Mouse (Mus musculus): ENCODE measurements at regions not wholly inside any gene's neighbourhood (a gene's known extent, or its start where the extent isn't known, plus 50 kb on each side); places are given as distances from the start of the nearest gene placed in this dataset.

DNA sequence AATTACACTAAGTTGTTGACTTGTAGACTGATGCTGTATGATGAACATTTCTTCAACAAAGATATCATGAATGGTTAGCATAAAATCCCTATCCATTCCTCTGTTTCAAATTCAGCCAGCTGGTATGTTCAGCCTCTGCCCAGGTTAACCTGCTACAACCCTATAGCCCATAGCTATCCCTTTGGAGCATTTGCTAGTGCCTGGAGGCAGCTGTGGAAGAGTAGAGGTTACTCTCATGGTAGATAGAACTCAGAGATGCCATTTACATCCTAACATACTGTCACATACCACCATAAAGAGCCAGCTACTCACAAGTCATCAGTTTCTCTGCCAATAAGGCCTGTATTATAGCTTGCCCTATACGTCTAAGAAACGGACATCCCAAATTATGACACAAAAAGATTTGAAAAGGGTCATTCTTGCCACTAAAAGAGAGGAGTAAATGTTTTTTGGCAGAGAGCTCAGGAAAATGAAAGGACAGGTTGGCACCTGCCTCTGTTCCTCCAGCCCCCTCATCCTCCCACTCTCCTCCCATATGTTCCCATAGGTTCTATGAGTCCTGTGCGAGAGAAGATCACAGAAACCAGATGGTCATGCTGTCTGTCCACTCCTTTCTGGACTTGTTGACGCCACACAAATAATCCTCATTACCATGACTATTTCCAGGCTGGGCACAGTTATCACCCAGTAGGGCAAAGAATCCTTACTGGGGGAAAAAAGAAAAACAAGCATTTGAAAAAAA lies 156.5 kb upstream of the Ngly1 start:
- DNase-seq: no peak

DNA sequence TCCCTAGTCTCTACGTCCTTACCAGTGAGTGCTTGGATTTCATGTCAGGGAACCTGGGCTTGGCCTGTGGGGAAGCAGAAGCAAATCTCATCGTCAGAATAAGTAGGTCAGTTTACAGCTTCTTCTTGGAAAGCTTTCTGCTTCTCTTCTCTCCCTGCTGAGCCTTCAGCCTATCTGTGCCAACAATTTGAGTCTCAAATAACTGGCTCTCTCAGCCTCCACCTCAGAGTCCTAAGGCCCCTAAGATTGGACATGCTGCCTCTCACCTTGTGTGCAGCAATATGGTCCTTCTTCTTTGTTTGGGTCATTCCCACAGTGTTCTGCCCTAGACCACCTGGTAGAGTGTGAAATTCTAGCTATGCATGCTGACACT lies 156.0 kb upstream of the Ngly1 start:
- no peak for DNase-seq

DNA sequence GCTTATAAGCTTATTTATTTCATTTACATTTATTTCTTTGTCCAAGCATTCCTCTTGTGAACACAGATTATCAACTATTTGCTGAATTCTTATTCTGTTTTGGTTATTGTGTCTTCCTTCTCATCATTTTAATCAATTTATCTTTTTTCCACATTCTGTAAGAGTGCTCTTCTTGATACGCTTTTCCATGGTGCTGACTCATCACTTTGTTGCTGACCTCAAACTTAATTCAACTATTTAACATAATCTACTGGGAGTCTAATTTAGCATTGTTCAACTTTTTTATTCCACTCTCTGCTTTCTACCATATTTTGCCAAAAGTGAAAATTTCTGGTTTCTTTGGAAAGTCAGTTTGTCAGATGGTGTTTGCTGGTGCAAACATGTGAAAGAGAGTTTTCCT lies 139.7 kb upstream of the Ngly1 start:
- no peak for DNase-seq

DNA sequence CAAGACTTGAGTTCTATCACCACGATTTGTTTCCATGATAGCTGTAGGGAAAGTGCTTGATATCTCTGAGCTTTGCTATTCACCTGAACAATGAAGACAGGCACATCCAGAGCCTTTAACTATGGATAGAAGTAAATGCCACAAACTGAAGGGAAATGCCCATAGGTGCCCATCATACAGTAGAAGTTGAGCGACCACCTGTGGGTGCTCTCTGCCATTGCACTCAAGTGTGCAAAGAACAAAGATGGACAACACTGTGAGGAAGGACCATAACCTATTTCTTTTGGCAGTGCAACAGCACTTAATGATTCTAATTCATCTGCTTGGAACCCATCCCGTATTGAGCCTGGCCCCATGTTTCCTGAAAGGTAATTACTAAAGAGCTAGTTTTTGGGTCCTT lies 116.4 kb upstream of the Ngly1 start:
- no peak for DNase-seq

DNA sequence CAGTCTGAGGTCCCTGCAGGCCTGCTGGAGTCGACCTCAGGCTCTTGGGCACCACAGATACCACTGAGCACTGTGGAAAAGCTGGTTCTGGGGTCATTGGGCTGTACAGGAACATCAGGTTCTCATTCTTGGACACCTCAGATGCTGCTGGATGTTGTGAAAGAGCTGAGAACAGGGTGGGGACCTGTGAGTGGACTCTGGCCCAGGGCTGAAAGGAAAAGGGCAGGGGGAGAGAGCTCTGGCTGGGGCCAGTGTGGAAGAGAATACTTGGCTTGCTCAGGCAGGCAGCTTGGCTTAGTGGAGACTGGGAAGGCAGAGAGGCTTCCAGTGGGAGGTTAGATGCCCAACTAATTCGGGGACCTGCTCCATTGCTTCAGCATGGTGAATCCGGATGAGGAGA lies 115.7 kb upstream of the Ngly1 start:
- DNase-seq: no peak

DNA sequence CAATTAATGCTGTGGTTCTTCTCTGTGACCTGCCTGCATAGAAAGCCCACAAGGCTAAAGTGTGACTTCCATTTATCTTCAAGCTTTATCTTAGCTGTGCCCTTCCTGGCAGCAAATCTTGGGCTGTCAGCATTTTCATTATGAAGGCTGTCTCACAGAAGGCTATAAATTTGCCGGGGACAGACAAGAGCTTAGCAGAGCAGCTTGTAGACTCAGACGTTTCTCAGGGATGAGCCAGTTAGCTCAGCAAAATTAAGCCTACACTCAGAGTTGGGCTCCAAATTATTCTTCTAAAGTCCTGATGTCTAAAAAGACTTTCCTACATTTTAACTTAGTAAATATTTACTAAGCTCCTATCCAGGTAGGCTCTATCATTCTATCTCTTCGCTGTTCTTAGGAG lies 112.9 kb upstream of the Ngly1 start:
- DNase-seq: no peak

DNA sequence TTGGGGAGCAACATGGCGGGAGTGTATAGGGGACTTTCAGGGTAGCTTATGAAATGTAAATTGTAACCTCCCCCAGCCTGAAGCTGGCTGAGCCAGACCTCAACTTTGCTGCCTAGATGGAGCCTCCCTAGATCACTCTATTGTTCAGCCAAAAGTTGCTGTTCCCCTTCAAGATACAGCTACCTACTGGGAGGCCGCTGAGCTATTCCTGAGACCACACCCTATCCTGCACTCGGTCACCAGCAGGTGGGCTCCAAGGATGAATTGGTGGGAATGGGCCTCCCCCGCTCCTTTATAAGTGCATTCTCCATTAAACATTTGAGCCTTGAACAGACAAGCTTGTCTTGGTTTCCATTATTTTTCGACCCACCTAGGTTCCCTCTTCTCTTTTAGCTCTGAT lies 104.8 kb upstream of the Ngly1 start:
- DNase-seq: no peak

DNA sequence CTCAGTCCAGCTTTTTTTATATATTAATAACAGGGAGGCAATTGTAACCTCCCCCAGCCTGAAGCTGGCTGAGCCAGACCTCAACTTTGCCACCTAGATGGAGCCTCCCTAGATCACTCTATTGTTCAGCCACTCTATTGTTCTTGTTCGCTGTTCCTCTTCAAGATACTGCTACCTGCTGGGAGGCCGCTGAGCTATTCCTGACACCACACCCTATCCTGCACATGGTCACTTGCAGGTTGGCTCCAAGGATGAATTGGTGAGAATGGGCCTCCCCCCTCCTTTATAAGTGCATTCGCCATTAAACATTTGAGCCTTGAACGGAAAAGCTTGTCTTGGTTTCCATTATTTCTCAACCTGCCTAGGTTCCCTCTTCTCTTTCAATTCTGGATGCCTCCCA lies 102.3 kb upstream of the Ngly1 start:
- DNase-seq: no peak

DNA sequence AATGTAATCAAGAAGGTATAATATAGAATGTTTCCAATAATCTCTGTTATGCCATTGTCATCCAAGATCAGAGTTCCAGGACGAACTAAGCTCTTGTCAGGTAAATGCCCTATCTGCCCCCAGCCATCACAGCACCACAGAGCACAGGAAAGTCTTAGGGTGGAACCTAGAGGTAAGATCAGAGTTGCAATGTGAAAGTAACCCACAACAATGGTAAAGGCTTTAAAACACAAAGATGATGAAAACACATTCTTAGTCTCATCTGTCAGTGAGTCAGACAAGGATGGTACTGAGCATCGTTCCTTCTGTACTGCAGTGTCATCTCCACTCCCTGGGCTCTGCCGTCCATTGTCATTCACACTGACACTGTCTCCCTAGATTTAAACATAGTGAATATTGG lies 97.3 kb upstream of the Ngly1 start:
- DNase-seq: no peak

DNA sequence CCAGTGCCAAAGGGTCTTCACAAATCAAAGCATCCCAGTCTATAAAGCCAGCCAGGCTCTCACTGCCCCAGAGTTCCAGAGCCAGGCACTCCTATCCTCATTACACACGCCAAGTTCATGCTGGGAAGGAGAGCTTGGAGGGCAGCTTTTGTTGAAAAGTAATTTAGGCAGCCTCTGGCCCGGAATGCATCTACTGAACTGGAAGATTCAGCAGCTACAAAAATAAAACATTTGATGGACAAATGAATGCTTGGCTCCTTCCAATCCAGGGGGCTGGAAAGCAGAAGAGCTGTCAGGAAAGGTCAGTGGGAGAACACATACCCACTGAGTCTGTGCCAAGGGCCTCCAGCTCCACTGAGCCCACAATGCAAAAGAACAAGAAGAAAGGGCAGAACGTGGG lies 96.4 kb upstream of the Ngly1 start:
- DNase-seq: no peak

DNA sequence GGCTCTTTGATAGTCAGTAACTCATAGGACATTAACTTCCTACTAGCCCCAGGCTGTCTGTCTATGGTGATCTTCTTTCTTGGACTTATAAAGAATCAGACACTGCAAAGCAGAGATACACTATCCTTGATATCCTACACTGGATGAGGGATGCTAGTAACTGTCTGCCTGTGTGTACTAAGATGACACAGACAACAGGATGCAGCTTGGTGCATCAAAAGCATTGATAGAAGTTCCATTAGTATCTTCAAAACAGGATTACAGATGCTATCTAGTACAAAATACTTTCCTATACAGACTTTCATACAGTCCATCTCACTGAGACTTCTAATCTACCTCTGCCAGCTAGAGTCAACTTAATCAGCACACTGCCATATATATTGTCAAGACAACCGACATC lies 94.0 kb upstream of the Ngly1 start:
- DNase-seq: no peak

DNA sequence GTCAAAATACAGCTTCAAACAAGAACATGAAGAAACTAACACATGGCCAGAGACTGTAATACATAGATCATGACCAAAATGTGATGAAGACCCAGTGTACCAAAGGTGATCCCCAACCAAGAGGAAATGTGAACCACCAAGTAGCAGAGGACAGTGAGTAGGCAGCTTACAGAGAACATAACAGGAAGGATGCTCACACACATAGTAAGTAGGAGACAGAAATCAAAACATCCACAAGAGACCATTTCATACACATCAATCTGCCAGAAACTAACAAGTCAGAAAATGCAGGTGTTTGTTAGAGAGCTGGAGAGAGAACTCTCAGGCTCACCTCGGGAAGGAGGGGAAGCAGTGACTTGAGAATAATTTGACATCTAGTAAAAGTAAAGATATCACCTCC lies 78.9 kb upstream of the Ngly1 start:
- DNase-seq: no peak

DNA sequence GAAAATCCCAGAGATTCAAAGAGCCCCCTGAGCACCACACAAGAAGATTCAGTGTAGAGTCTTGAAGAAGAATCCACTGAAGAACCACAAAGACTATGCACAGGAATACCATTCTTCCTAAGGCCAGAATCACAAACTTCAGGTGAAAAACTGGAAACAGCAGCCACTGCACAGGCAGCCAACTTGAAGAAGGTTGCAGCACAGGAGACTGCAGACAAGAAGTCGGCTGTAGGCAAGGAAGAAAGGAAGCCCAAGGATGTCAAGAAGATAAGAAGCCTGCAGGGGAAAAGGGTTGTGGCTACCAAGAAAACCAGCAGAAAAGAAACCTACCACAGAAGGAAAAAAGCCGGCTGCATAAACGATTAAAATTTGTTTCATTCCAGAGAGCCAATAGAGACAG lies 76.8 kb upstream of the Ngly1 start:
- no peak for DNase-seq

DNA sequence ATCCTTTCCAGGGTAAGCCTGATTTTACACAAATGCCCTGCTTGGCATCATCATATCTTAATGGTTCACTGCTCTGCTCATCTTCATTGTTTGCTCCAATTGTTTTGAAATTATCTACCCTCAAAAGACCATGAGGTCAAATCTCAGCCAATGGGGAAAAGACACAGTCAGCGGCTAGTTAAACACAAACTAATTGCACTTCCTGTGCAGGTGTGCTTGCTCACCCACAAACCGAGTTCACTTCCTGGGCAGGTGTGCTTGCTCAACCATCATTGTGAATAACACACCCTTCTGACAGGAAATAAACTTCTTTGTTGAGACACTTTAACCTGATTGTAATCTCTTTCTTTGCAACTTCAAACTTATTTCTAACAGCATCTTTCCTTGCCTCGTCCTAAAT lies 75.8 kb upstream of the Ngly1 start:
- no peak for DNase-seq

DNA sequence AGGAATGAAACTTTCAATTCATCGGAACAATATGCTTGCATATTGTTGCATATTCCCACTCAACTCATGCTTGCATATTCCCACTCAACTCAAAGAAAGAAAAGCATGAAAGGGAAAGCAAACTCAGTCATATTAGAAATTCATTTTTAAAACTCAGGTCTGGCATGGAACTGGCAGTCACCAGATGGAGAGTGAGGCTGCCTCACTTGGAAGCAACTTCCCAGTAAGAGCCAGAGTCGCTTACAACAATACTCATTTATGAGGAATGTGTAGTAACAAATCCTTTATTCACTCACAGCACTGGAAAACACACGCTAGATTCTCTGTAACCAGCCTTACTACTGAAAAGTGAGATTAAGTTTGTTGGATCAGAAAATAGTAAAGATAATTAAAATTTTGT lies 70.9 kb upstream of the Ngly1 start:
- no peak for DNase-seq

DNA sequence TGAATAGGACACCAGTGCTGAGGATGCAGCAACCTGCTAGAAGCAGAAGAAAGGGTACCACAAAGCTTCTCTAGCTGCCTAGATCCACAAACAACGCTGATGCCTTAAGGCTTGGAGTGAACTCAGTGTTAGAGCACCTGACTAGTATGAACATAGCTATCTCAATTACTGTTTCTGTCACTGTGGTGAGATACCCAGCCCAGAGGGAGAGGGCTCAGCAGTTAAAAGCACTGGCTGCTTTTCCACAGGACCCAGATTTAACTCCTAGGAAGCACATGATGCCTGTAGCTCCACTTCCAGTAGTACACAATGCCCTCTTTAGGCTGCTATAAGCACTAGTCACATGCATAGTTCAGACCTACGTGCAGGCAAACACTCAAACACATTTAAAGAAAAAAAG lies 67.3 kb upstream of the Ngly1 start:
- DNase-seq: no peak

DNA sequence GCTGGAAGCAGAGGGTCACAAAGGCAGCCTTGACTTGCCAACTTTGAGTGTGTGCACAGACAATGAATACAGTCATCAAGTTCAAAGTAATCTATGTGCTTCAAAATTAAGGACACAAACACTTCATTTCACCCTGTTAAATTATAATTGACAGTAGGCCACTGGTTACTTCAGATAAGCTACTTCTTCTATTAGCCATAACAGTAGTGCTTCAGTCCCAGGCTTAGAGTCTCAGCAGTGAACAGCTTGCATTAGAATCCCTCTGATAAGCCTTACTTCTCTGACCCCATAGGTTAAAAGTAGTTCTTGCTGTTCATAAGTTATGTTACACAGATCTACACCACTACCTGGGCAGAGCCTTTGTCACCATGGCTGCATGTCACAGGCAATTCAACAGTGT lies 63.8 kb upstream of the Ngly1 start:
- DNase-seq: no peak
